Mouse (Mus musculus): ENCODE results near the gene Brca2. TPM values are rescaled to one million over a fixed set of nuclear protein-coding genes. Genes with fewer than 3 reads are reported as not detected.
A peak's percentile ranks its signal among the peaks of the same experiment; 100 is the strongest.
"Not testable (repeated sequence)": the region's sequence is repeated elsewhere in the genome, so short reads cannot be mapped to it uniquely, and the experiment has no call there.

Brca2 gene
- 32.9 and 38.2 TPM in 2 replicates for polyA plus RNA-seq (2014; fragmentation: Nextera tagmentation; extraction: Ambion mirVana)

GRCm38 (mm10) chr5:150521937-150522866 lies at the start of gene Brca2:
Brca2 (plus strand) TSS chr5:150522630.
- no peaks in the 10 kb centered on the region for H3K36me3 ChIP-seq (ENCODE audit: control insufficient read depth, insufficient read depth, low read length)
- DNase-seq (ENCODE audit: low spot score), result peak; percentile 97
- H3K4me2 ChIP-seq (ENCODE audit: low read depth, severe bottlenecking), result peak within 1 kb of the TSS; percentile 60
- peaks cover 5% of the 10 kb centered on the region; the same call in 1 of the 2 replicates for H3K4me1 ChIP-seq (ENCODE audit: control insufficient read depth, insufficient read depth, low read length)
- peak; percentile 93 for ATAC-seq (ENCODE audit: insufficient number of reproducible peaks, low FRiP score, low TSS enrichment, low read depth)
- peak within 1 kb of the TSS; percentile 68; the same call in 1 of the 2 replicates for H3K27ac ChIP-seq (replicated peaks; ENCODE audit: low read depth, low read length)
- peak within 1 kb of the TSS; percentile 85 for H3K9ac ChIP-seq (ENCODE audit: low read length)
- H3K4me3 ChIP-seq (ENCODE audit: low read depth, low read length), result peak within 1 kb of the TSS; percentile 66
- H3K9me3 ChIP-seq (ENCODE audit: control insufficient read depth, low read length), result no peaks in the 10 kb centered on the region
- no peaks in the 10 kb centered on the region for H3K27me3 ChIP-seq (ENCODE audit: control insufficient read depth, insufficient read depth, low read length)
- WGBS, result 6% methylated on average over 63 of the region's 63 CpGs

GRCm38 (mm10) chr5:150477364-150477763 lies 45.1 kb upstream of the Brca2 start:
- WGBS, result 77% methylated on average over 4 of the region's 4 CpGs
- Histone ChIP-seq H3K27me3 (ENCODE audit: control insufficient read depth, insufficient read depth, low read length) (no peaks in the 10 kb centered on the region), H3K9ac (ENCODE audit: low read length) (no peak overlapping the region), H3K4me1 (ENCODE audit: control insufficient read depth, insufficient read depth, low read length) (no peaks in the 10 kb centered on the region), H3K36me3 (ENCODE audit: control insufficient read depth, insufficient read depth, low read length) (no peaks in the 10 kb centered on the region), H3K4me2 (ENCODE audit: low read depth, severe bottlenecking) (no peak overlapping the region), H3K9me3 (ENCODE audit: control insufficient read depth, low read length) (no peaks in the 10 kb centered on the region), H3K4me3 (ENCODE audit: low read depth, low read length) (no peak overlapping the region), H3K27ac (replicated peaks; ENCODE audit: low read depth, low read length) (no peak overlapping the region)
- ATAC-seq (ENCODE audit: insufficient number of reproducible peaks, low FRiP score, low TSS enrichment, low read depth), result no peak
- DNase-seq (ENCODE audit: low spot score), result no peak

DNA sequence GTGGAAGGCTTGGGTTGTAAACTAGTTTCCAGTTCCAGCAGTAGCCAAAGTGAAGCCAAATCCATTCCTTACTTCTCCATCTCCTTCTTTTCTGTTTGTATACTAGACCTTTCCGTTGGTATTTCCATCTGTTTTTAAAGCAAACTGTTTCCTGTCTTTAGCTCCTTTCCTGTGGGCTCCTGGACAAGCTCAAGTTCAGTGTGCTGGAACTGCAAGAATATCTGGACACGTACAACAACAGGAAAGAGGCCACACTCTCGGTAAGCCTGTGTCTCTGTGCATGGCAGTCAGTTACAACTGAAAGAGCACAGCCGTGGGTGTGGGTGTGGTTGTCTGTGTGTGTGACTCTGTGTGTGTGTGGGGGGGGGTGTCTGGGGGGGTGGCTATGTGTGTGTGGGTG lies 43.8 kb upstream of the Brca2 start:
- WGBS, result 73% methylated on average over 4 of the region's 4 CpGs
- no peak overlapping the region for H3K4me3 ChIP-seq (ENCODE audit: low read depth, low read length)
- DNase-seq (ENCODE audit: low spot score), result no peak
- ATAC-seq (ENCODE audit: insufficient number of reproducible peaks, low FRiP score, low TSS enrichment, low read depth), result no peak
- no peaks in the 10 kb centered on the region for H3K36me3 ChIP-seq (ENCODE audit: control insufficient read depth, insufficient read depth, low read length)
- no peaks in the 10 kb centered on the region for H3K4me1 ChIP-seq (ENCODE audit: control insufficient read depth, insufficient read depth, low read length)
- no peak overlapping the region for H3K27ac ChIP-seq (replicated peaks; ENCODE audit: low read depth, low read length)
- no peaks in the 10 kb centered on the region for H3K27me3 ChIP-seq (ENCODE audit: control insufficient read depth, insufficient read depth, low read length)
- no peak overlapping the region for H3K9ac ChIP-seq (ENCODE audit: low read length)
- H3K4me2 ChIP-seq (ENCODE audit: low read depth, severe bottlenecking), result no peak overlapping the region
- H3K9me3 ChIP-seq (ENCODE audit: control insufficient read depth, low read length), result no peaks in the 10 kb centered on the region

DNA sequence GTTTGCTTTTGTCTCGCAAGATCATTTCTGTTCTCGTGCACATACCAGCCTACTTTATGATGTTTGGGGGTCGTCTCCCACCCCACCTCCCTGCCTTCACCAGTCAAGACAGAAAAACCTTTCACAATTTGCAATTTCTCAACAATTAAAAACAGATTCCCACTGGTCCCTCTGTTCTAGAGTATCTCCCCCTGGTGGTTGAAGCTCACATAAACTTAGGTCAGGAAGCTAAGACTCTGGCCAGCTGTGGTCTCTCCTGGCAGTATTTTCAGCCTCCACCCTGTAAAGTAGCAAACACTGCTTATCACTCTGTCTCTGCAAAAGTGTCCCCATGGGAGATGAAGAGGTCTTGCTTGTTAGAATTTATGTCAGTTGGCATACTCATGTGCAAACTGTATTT lies 37.2 kb upstream of the Brca2 start:
- Histone ChIP-seq H3K27ac (replicated peaks; ENCODE audit: low read depth, low read length) (no peak overlapping the region), H3K27me3 (ENCODE audit: control insufficient read depth, insufficient read depth, low read length) (no peaks in the 10 kb centered on the region), H3K4me1 (ENCODE audit: control insufficient read depth, insufficient read depth, low read length) (no peaks in the 10 kb centered on the region), H3K4me3 (ENCODE audit: low read depth, low read length) (no peak overlapping the region), H3K36me3 (ENCODE audit: control insufficient read depth, insufficient read depth, low read length) (no peaks in the 10 kb centered on the region), H3K9ac (ENCODE audit: low read length) (no peak overlapping the region), H3K4me2 (ENCODE audit: low read depth, severe bottlenecking) (no peak overlapping the region), H3K9me3 (ENCODE audit: control insufficient read depth, low read length) (no peaks in the 10 kb centered on the region)
- ATAC-seq (ENCODE audit: insufficient number of reproducible peaks, low FRiP score, low TSS enrichment, low read depth) (no peak), DNase-seq (ENCODE audit: low spot score) (peak; percentile 50)
- 41% methylated on average over 3 of the region's 3 CpGs for WGBS

DNA sequence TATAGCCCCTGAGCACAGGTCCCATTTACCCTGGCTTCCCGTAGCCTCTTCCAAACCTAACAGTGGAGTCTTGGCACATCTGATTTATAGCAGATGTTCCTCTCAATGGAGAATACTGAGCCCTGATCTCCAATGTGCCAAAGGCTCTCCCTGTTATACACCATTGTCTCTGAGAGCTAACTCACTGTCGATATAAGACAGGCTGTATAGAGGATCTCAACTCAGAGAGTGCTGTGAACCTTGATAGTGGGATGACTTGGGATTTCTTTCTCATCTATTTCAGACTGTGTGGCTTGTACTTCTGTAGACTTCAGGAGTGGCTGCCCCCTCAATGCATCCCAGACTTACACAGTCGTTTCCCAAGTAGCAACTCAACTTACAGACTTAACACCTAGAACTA lies 32.1 kb upstream of the Brca2 start:
- Histone ChIP-seq H3K9ac (ENCODE audit: low read length) (no peak overlapping the region), H3K4me3 (ENCODE audit: low read depth, low read length) (no peak overlapping the region), H3K27me3 (ENCODE audit: control insufficient read depth, insufficient read depth, low read length) (no peaks in the 10 kb centered on the region), H3K9me3 (ENCODE audit: control insufficient read depth, low read length) (no peaks in the 10 kb centered on the region), H3K4me2 (ENCODE audit: low read depth, severe bottlenecking) (no peak overlapping the region), H3K27ac (replicated peaks; ENCODE audit: low read depth, low read length) (no peak overlapping the region), H3K4me1 (ENCODE audit: control insufficient read depth, insufficient read depth, low read length) (no peaks in the 10 kb centered on the region), H3K36me3 (ENCODE audit: control insufficient read depth, insufficient read depth, low read length) (no peaks in the 10 kb centered on the region)
- ATAC-seq (ENCODE audit: insufficient number of reproducible peaks, low FRiP score, low TSS enrichment, low read depth) (0 out of 2 replicates have a peak, but pooled peaks have one; percentile 54), DNase-seq (ENCODE audit: low spot score) (no peak)
- 87% methylated on average over 3 of the region's 3 CpGs for WGBS

DNA sequence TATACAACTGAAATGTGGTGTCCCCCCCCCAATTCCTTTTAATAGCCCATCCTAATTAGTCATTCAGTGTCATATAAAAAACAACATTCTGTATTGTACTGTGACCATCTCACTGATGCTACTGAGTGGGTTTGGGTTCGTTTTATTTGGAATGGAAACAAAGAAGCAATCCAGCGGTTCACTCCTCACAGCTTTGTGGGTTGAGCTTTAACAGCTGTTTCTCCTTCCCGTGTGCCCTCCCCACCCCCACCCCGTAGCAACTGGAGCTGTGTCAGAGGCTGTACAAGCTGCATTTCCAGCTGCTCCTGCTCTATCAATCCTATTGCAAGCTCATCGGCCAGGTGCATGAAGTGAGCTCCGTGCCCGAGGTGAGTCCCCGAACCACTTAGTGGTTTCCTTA lies 31.6 kb upstream of the Brca2 start:
- H3K27ac ChIP-seq (replicated peaks; ENCODE audit: low read depth, low read length), result no peak overlapping the region
- H3K4me2 ChIP-seq (ENCODE audit: low read depth, severe bottlenecking), result no peak overlapping the region
- H3K27me3 ChIP-seq (ENCODE audit: control insufficient read depth, insufficient read depth, low read length), result no peaks in the 10 kb centered on the region
- no peaks in the 10 kb centered on the region for H3K9me3 ChIP-seq (ENCODE audit: control insufficient read depth, low read length)
- WGBS, result 60% methylated on average over 8 of the region's 8 CpGs
- DNase-seq (ENCODE audit: low spot score) (peak; percentile 25), ATAC-seq (ENCODE audit: insufficient number of reproducible peaks, low FRiP score, low TSS enrichment, low read depth) (no peak)
- no peak overlapping the region for H3K4me3 ChIP-seq (ENCODE audit: low read depth, low read length)
- H3K4me1 ChIP-seq (ENCODE audit: control insufficient read depth, insufficient read depth, low read length), result no peaks in the 10 kb centered on the region
- no peak overlapping the region for H3K9ac ChIP-seq (ENCODE audit: low read length)
- H3K36me3 ChIP-seq (ENCODE audit: control insufficient read depth, insufficient read depth, low read length), result no peaks in the 10 kb centered on the region

DNA sequence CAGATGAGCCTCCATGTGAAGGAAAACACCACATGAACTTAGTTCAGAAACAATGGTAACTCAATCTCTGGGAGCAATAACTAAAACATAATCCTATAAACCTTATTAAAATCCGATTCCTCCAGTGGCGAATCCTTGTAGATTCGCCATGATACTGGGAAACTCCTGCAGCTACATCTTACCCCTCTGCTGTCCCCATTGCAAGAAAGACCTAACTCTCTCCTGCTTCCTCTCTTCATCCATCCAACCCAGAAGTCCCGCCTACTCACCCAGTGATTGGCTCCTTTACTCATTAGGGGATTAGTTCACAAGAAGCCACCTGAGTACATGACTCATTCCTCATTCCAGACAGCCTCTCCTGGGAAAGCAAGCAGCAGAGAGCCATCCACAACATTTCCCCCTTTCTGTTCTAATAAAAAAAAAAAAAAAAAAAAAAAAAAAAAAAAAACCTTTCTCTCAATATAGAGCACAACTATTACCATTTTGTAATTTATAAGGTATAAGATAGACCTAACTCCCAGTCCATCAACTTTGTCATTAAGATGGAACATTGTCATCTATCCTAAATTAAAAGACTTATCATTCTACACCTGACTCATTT lies 30.8 kb upstream of the Brca2 start:
- H3K4me3 ChIP-seq (ENCODE audit: low read depth, low read length); H3K4me2 ChIP-seq (ENCODE audit: low read depth, severe bottlenecking); H3K27me3 ChIP-seq (ENCODE audit: control insufficient read depth, insufficient read depth, low read length); H3K36me3 ChIP-seq (ENCODE audit: control insufficient read depth, insufficient read depth, low read length); H3K9me3 ChIP-seq (ENCODE audit: control insufficient read depth, low read length); DNase-seq (ENCODE audit: low spot score); H3K27ac ChIP-seq (replicated peaks; ENCODE audit: low read depth, low read length); H3K4me1 ChIP-seq (ENCODE audit: control insufficient read depth, insufficient read depth, low read length); H3K9ac ChIP-seq (ENCODE audit: low read length); ATAC-seq (ENCODE audit: insufficient number of reproducible peaks, low FRiP score, low TSS enrichment, low read depth): not testable (repeated sequence)
- 92% methylated on average over 4 of the region's 4 CpGs for WGBS

DNA sequence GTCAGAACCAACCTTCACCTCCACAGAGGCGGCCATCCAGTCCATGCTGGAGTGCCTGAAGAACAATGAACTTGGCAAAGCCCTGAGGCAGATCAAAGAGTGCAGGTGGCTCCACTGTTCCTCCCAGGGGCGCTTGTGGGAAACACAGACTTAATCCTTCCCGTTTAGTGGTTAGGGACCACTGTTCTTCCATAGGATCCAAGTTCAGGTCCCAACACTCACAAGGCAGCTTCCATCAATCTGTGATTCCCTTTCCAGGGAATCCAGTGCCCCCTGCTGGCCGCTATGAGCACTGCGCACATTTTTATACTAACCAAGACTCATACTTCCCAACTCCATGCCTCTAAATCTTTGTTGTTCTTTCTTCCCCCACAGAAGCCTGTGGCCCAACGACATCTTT lies 26.6 kb upstream of the Brca2 start:
- Histone ChIP-seq H3K4me1 (ENCODE audit: control insufficient read depth, insufficient read depth, low read length) (no peaks in the 10 kb centered on the region), H3K36me3 (ENCODE audit: control insufficient read depth, insufficient read depth, low read length) (no peaks in the 10 kb centered on the region), H3K27ac (replicated peaks; ENCODE audit: low read depth, low read length) (no peak overlapping the region), H3K9ac (ENCODE audit: low read length) (no peak overlapping the region), H3K4me3 (ENCODE audit: low read depth, low read length) (no peak overlapping the region), H3K27me3 (ENCODE audit: control insufficient read depth, insufficient read depth, low read length) (no peaks in the 10 kb centered on the region), H3K4me2 (ENCODE audit: low read depth, severe bottlenecking) (no peak overlapping the region), H3K9me3 (ENCODE audit: control insufficient read depth, low read length) (no peaks in the 10 kb centered on the region)
- WGBS, result 44% methylated on average over 6 of the region's 6 CpGs
- no peak for ATAC-seq (ENCODE audit: insufficient number of reproducible peaks, low FRiP score, low TSS enrichment, low read depth)
- peak; percentile 46 for DNase-seq (ENCODE audit: low spot score)

Data from limb, embryonic 11.5 days (tissue).